Mouse (Mus musculus) ES-Bruce4 (cell line): ENCODE results near the gene Coro1b. TPM values are rescaled to one million over a fixed set of nuclear protein-coding genes. Genes with fewer than 3 reads are reported as not detected.

Experiments
- H3K27ac ChIP-seq: 2 replicates; pipeline ENCODE4 v1.5.1; 2012; ENCODE audit warnings: low read length, inconsistent platforms; ENCODE audit not compliant: insufficient read depth
- H3K27me3 ChIP-seq: 2 replicates; pipeline ENCODE4 v1.6.1; 2012; ENCODE audit warnings: mild to moderate bottlenecking, low read length, inconsistent platforms; ENCODE audit not compliant: control insufficient read depth, poor library complexity, insufficient read depth, severe bottlenecking
- H3K36me3 ChIP-seq: 2 replicates; pipeline ENCODE4 v1.6.1; 2012; ENCODE audit warnings: inconsistent platforms, mild to moderate bottlenecking, low read length, moderate library complexity; ENCODE audit not compliant: control insufficient read depth, poor library complexity, insufficient read depth, severe bottlenecking
- H3K4me1 ChIP-seq: one replicate; pipeline ENCODE4 v1.8.1; 2011; ENCODE audit warnings: low read length; ENCODE audit not compliant: control insufficient read depth, insufficient read depth
- H3K4me3 ChIP-seq: 2 replicates; pipeline ENCODE4 v1.5.1; 2011; ENCODE audit warnings: low read depth, mild to moderate bottlenecking, low read length
- H3K9ac ChIP-seq: 2 replicates; pipeline ENCODE4 v1.6.1; 2012; ENCODE audit warnings: low read depth, mild to moderate bottlenecking, inconsistent platforms; ENCODE audit not compliant: poor library complexity, severe bottlenecking
- H3K9me3 ChIP-seq: replicated peaks from 2 replicates; pipeline ENCODE4 v1.6.1; 2012; ENCODE audit warnings: mild to moderate bottlenecking, low read length, inconsistent platforms; ENCODE audit not compliant: control insufficient read depth, poor library complexity, insufficient read depth, severe bottlenecking
- CTCF ChIP-seq: IDR thresholded peaks from one replicate; pipeline ENCODE4 v1.8.1; 2011; ENCODE audit warnings: low read depth, low read length
- EP300 ChIP-seq: IDR thresholded peaks from 2 replicates; pipeline ENCODE4 v1.6.1; 2011; ENCODE audit warnings: low read depth, low read length; ENCODE audit not compliant: insufficient read depth
- POLR2A ChIP-seq: IDR thresholded peaks from one replicate; pipeline ENCODE4 v1.8.1; 2011; ENCODE audit warnings: low read length; ENCODE audit not compliant: insufficient read depth
- polyA plus RNA-seq: library from polyadenylated mRNA; stranded (reverse); fragments of >200 nt; gene quantifications from 2 replicates; pipeline ENCODE4 v1.2.4, GENCODE M21; 2011; ENCODE audit warnings: low read depth; ENCODE audit not compliant: missing spikeins, insufficient read depth, insufficient read length

Coro1b gene
- polyA plus RNA-seq, 1 experiment, result 88.1 TPM

GRCm38 (mm10) chr19:4143759-4144268 lies 4.6 kb upstream of the Coro1b start, which contains the start of gene Cabp4:
Cabp4 (minus strand) TSS chr19:4144033.
- no peak within 1 kb of the TSS for H3K27ac ChIP-seq
- H3K9ac ChIP-seq, result no peak within 1 kb of the TSS

GRCm38 (mm10) chr19:4144550-4145498 lies 3.6 kb upstream of the Coro1b start:
- H3K9me3 ChIP-seq, result no peaks in the 10 kb centered on the region
- no peak overlapping the region for H3K9ac ChIP-seq
- no peak overlapping the region for H3K4me3 ChIP-seq
- no peaks in the 10 kb centered on the region for H3K27me3 ChIP-seq
- no peaks in the 10 kb centered on the region for H3K36me3 ChIP-seq
- peaks cover 2% of the 10 kb centered on the region for H3K4me1 ChIP-seq
- TF ChIP-seq EP300 (no peak), CTCF (no peak), POLR2A (no peak)
- H3K27ac ChIP-seq, result no peak overlapping the region

More at GRCm38 (mm10) chr19:4143759-4144268, 4.6 kb upstream of the Coro1b start, which contains the start of gene Cabp4:
- TF ChIP-seq CTCF (no peak), EP300 (no peak)
- no peak within 1 kb of the TSS for H3K4me3 ChIP-seq
- no peaks in the 10 kb centered on the region for H3K36me3 ChIP-seq
- H3K9me3 ChIP-seq, result no peaks in the 10 kb centered on the region
- no peaks in the 10 kb centered on the region for H3K4me1 ChIP-seq
- H3K27me3 ChIP-seq, result no peaks in the 10 kb centered on the region

- Histone ChIP-seq H3K4me1 (peaks cover 2% of the 10 kb centered on the region), H3K9me3 (no peaks in the 10 kb centered on the region)
- TF ChIP-seq POLR2A, result no peak
- no peak for TF ChIP-seq CTCF
- no peak for TF ChIP-seq EP300
Measured at GRCm38 (mm10) chr19:4145936-4146335, 2.5 kb upstream of the Coro1b start.

GRCm38 (mm10) chr19:4146366-4147021 lies 1.9 kb upstream of the Coro1b start:
- TF ChIP-seq EP300 (no peak), CTCF (no peak), POLR2A (no peak)
- no peaks in the 10 kb centered on the region for H3K9me3 ChIP-seq
- peaks cover 2% of the 10 kb centered on the region for H3K4me1 ChIP-seq
- H3K27ac ChIP-seq, result no peak overlapping the region
- 0 out of 2 replicates have a peak, but pooled peaks cover 2% of the 10 kb centered on the region for H3K36me3 ChIP-seq
- H3K4me3 ChIP-seq, result no peak overlapping the region
- no peaks in the 10 kb centered on the region for H3K27me3 ChIP-seq
- no peak overlapping the region for H3K9ac ChIP-seq

More at GRCm38 (mm10) chr19:4145936-4146335, 2.5 kb upstream of the Coro1b start:
- H3K9ac ChIP-seq, result no peak overlapping the region
- H3K36me3 ChIP-seq, result 0 out of 2 replicates have a peak, but pooled peaks cover 2% of the 10 kb centered on the region
- H3K27me3 ChIP-seq, result no peaks in the 10 kb centered on the region
- H3K27ac ChIP-seq, result no peak overlapping the region
- no peak overlapping the region for H3K4me3 ChIP-seq

GRCm38 (mm10) chr19:4147022-4147405 lies 1.4 kb upstream of the Coro1b start:
- Histone ChIP-seq H3K4me3 (no peak overlapping the region), H3K27me3 (no peaks in the 10 kb centered on the region), H3K9me3 (no peaks in the 10 kb centered on the region), H3K9ac (no peak overlapping the region), H3K4me1 (peaks cover 2% of the 10 kb centered on the region), H3K36me3 (0 out of 2 replicates have a peak, but pooled peaks cover 2% of the 10 kb centered on the region), H3K27ac (no peak overlapping the region)
- TF ChIP-seq EP300 (no peak), POLR2A (no peak), CTCF (no peak)
